Mouse (Mus musculus) cerebellum, postnatal 4 days (tissue): ENCODE results near the gene Gm21874.
"Not testable (repeated sequence)": the region's sequence is repeated elsewhere in the genome, so short reads cannot be mapped to it uniquely, and the experiment has no call there.

ENCODE experiments used
- DNase-seq, 2 experiments: peaks; one replicate each; pipeline ENCODE4 v3.0.0; 2022; ENCODE audit warnings: low spot score in 2 of 2, mixed read lengths in 1 of 2

The Gm21874 gene

DNA sequence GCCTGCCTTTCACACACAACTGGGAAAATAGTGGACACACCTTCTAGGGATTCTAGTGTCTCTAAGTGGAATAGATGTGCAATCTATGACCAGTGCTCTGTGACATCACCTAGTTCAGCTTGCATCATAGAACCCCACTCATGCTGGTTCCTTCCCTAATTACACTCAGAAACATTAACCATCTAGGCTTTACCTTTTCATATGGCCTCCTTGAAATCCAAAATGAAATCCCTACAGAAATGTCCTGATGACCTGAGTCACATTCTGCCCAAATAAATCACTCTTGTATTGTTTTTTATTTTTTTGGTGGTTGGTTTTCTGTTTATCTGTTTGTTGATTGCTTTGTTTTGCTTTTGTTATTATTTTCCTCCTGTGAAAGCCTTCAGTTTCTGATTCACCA, at the start of gene Gm21874:
Gene Gm21874 (minus strand): TSS at position 101 of the 400 bp plus-strand sequence.
- not testable (repeated sequence) for DNase-seq
